ENCODE assay signal across 7 mouse cellular contexts in genomic region chr2:28401647-28402046, GRCm38 (mm10). TPM values are rescaled to one million over a fixed set of nuclear protein-coding genes. Genes with fewer than 3 reads are reported as not detected.
DNase-seq lines count a peak whose midpoint lies in the region; ATAC-seq and TF ChIP-seq lines count a peak whose summit lies in the region.

No protein-coding gene starts in this region.

- intact Hi-C loops in heart, postnatal 14 days (cut with DNase I), result no loop called here
- intact Hi-C loops in left cerebral cortex, postnatal 4 days (cut with DNase I), result no loop called here

- TF ChIP-seq CTCF in lung, adult 2 months (IDR thresholded peaks at IDR 0.05; ENCODE audit: insufficient read depth, low read length), result no peak

- WGBS in lung, adult 2 months, result 21% methylated on average over 11 of the region's 11 CpGs
- 14% methylated on average over 11 of the region's 11 CpGs for WGBS in neural tube, embryonic 15.5 days

- H3K9me3 ChIP-seq in neural tube, embryonic 15.5 days (replicated peaks), result no peaks in the 10 kb centered on the region

- no peaks in the 10 kb centered on the region for H3K27me3 ChIP-seq in neural tube, embryonic 15.5 days (replicated peaks)

- no peak overlapping the region for H3K4me3 ChIP-seq in lung, adult 2 months (replicated peaks; ENCODE audit: extremely low read depth, low read depth, low read length)
- H3K4me3 ChIP-seq in neural tube, embryonic 15.5 days (replicated peaks), result no peak overlapping the region

- peak; percentile 49 to 51 for DNase-seq in lung, adult 18-20 months
- DNase-seq in lung, adult 2 months, result no peak
- peak; percentile 12 to 14 for DNase-seq in heart, postnatal 14 days
- peak; percentile 53 to 66 for DNase-seq in kidney, postnatal 36 days
- DNase-seq in left cerebral cortex, postnatal 4 days, result no peak
- no peak for DNase-seq in thymus, postnatal 36 days

- H3K27ac ChIP-seq in neural tube, embryonic 15.5 days (replicated peaks), result peak overlapping the region; percentile 65

- ATAC-seq in neural tube, embryonic 15.5 days (ENCODE audit: low FRiP score), result peak; percentile 39; the same call in 1 of the 2 replicates

- H3K4me1 ChIP-seq in lung, adult 2 months (ENCODE audit: control insufficient read depth, insufficient read depth, low read length), result no peaks in the 10 kb centered on the region
- H3K4me1 ChIP-seq in neural tube, embryonic 15.5 days, result peaks cover 27% of the 10 kb centered on the region

- no peak overlapping the region for H3K4me2 ChIP-seq in neural tube, embryonic 15.5 days

- H3K9ac ChIP-seq in neural tube, embryonic 15.5 days (replicated peaks), result no peak overlapping the region

- TF ChIP-seq POLR2A in lung, adult 2 months (IDR thresholded peaks at IDR 0.05; ENCODE audit: borderline replicate concordance, extremely low read depth, low read depth, low read length), result no peak

- no peaks in the 10 kb centered on the region for H3K36me3 ChIP-seq in neural tube, embryonic 15.5 days

RNA-seq across cellular contexts. Expression of gene Ppp1r26, which starts 45.0 kb away (rescaled TPM):
- polyA plus RNA-seq in lung, adult 2 months (2012; rRNA removed), result 6.1 TPM in 2 replicates
- 1 to 10 TPM; 3.2 to 3.6 TPM for total RNA-seq in heart, postnatal 14 days (2021)
- polyA plus RNA-seq in neural tube, embryonic 15.5 days (2015; fragmentation: Nextera tagmentation; extraction: Ambion mirVana), result 12.4 and 13.9 TPM in 2 replicates
- total RNA-seq in left cerebral cortex, postnatal 4 days (2021), result 10 to 100 TPM; 35.8 to 36.2 TPM

Comparison
In these comparisons a context has a peak if more than half of its experiments do, and no peak if none do; other contexts are left out.
1. DNase-seq: peak in lung, adult 18-20 months (2 of 2), heart, postnatal 14 days (2 of 2) and kidney, postnatal 36 days (2 of 2); none in lung, adult 2 months (single experiment), left cerebral cortex, postnatal 4 days (single experiment) and thymus, postnatal 36 days (0 of 2).
2. RNA of gene Ppp1r26, which starts 45.0 kb away (total RNA-seq): 35.8 to 36.2 TPM in left cerebral cortex, postnatal 4 days; 3.2 to 3.6 TPM in heart, postnatal 14 days; every median in the first group is over 4 times any median in the second.